Mouse (Mus musculus) lung, adult 2 months (tissue): ENCODE data around the gene Tenm2. TPM values are rescaled to one million over a fixed set of nuclear protein-coding genes. Genes with fewer than 3 reads are reported as not detected.

Source experiments
- DNase-seq: peaks from one replicate; pipeline ENCODE4 v3.0.0; 2022
- H3K4me1 ChIP-seq: fragments of 200-500 bp; 2 replicates; pipeline ENCODE4 v1.6.1; 2011; ENCODE audit warnings: low read length; ENCODE audit not compliant: control insufficient read depth, insufficient read depth
- H3K4me3 ChIP-seq: fragments of 200-500 bp; replicated peaks from 2 replicates; pipeline ENCODE3; 2011; ENCODE audit warnings: low read depth, mild to moderate bottlenecking, control low read depth, low read length; ENCODE audit errors: extremely low read depth
- CTCF ChIP-seq: fragments of 200-500 bp; IDR thresholded peaks from 2 replicates; pipeline ENCODE4 v1.5.1; 2011; ENCODE audit warnings: mild to moderate bottlenecking, low read length, control low read depth; ENCODE audit not compliant: insufficient read depth
- POLR2A ChIP-seq: fragments of 200-500 bp; IDR thresholded peaks from 2 replicates; pipeline ENCODE4 v1.6.1; 2011; ENCODE audit warnings: low read depth, mild to moderate bottlenecking, control low read depth, low read length, borderline replicate concordance; ENCODE audit errors: extremely low read depth
- WGBS: fragments of 180-500 bp; shearing (Covaris S2); methylation state at CpG from one replicate; pipeline ENCODE4 v1.1.7; 2018; 5-methylcytosine and 5-hydroxymethylcytosine counted together
- polyA plus RNA-seq: library from polyadenylated mRNA; depleted of rRNA; stranded (reverse); fragments of >200 nt; gene quantifications from 2 replicates; pipeline ENCODE4 v1.2.3, GENCODE M21; 2012

The Tenm2 gene
- polyA plus RNA-seq, 1 experiment, result 0.36 TPM

- no peaks in the 10 kb centered on the region for H3K4me1 ChIP-seq
- no peak for TF ChIP-seq POLR2A
- TF ChIP-seq CTCF, result no peak
- no peak overlapping the region for H3K4me3 ChIP-seq
- no peak for DNase-seq
- 88% methylated on average over 2 of the region's 2 CpGs for WGBS
Measured at GRCm38 (mm10) chr11:36679361-36679760, 556.4 kb downstream of the Tenm2 start.

- Histone ChIP-seq H3K4me1 (no peaks in the 10 kb centered on the region), H3K4me3 (no peak overlapping the region)
- TF ChIP-seq POLR2A (no peak), CTCF (no peak)
- 45% methylated on average over 2 of the region's 2 CpGs for WGBS
- no peak for DNase-seq
Measured at GRCm38 (mm10) chr11:36678542-36678941, 557.2 kb downstream of the Tenm2 start.

GRCm38 (mm10) chr11:36678057-36678396, 557.7 kb downstream of the Tenm2 start:
- Histone ChIP-seq H3K4me3 (no peak overlapping the region), H3K4me1 (no peaks in the 10 kb centered on the region)
- 9% methylated on average over 10 of the region's 10 CpGs for WGBS

DNA sequence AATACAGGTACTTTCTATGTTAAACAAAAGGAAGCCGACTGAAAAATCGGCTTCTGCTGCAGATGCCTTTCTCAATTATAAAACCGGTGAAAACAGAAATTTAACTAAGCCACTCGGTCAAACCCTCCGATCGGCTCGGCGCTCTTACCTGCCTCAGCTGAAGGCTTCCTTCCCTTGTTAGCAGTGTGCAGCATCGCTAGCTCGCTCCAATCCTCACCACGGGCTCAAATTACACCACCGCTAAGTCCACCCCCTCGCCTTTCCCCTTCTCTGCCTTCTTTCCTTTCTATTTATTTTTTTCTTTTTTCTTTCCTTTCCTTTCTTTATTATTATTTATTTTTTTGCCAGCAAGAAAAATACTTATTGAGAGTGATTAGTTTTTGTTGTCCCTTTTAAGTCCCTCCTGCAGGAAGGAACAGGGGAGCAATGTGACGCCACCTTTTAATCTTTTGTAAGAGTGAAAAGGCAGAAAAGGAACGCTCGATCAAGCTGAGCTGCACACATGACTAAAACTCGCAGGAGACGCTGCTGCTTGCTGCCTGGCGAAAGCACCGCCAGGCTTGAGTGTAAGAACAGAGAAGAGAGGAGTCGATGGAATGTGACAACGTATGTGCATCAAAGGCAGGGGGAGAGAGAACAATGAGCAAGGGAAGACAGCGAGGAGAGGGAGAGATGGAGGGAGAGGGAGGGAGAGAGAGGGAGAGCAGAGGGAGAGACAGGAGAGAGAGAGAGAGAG, 558.3 kb downstream of the Tenm2 start:
- TF ChIP-seq CTCF, result no peak
- TF ChIP-seq POLR2A, result no peak
- Histone ChIP-seq H3K4me1 (no peaks in the 10 kb centered on the region), H3K4me3 (no peak overlapping the region)
- no peak for DNase-seq
- 2% methylated on average over 23 of the region's 23 CpGs for WGBS

More at GRCm38 (mm10) chr11:36678057-36678396, 557.7 kb downstream of the Tenm2 start:
- TF ChIP-seq CTCF (no peak), POLR2A (no peak)
- no peak for DNase-seq

GRCm38 (mm10) chr11:36676446-36677284, 559.1 kb downstream of the Tenm2 start:
- no peak for DNase-seq
- Histone ChIP-seq H3K4me1 (no peaks in the 10 kb centered on the region), H3K4me3 (no peak overlapping the region)
- 47% methylated on average over 16 of the region's 16 CpGs for WGBS
- TF ChIP-seq CTCF (no peak), POLR2A (no peak)

- 85% methylated on average over 4 of the region's 4 CpGs for WGBS
- DNase-seq, result no peak
- TF ChIP-seq CTCF, result no peak
- no peak for TF ChIP-seq POLR2A
- Histone ChIP-seq H3K4me1 (no peaks in the 10 kb centered on the region), H3K4me3 (no peak overlapping the region)
Measured at GRCm38 (mm10) chr11:36674902-36675422, 560.8 kb downstream of the Tenm2 start.

GRCm38 (mm10) chr11:36674141-36674540, 561.6 kb downstream of the Tenm2 start:
- no peak for DNase-seq
- Histone ChIP-seq H3K4me1 (no peaks in the 10 kb centered on the region), H3K4me3 (no peak overlapping the region)
- no peak for TF ChIP-seq CTCF
- no peak for TF ChIP-seq POLR2A
- 53% methylated on average over 5 of the region's 5 CpGs for WGBS

- no peak for DNase-seq
- no peak overlapping the region for H3K4me3 ChIP-seq
- H3K4me1 ChIP-seq, result no peaks in the 10 kb centered on the region
- no peak for TF ChIP-seq CTCF
- 75% methylated on average over 9 of the region's 9 CpGs for WGBS
Measured at GRCm38 (mm10) chr11:36671196-36671595, 564.6 kb downstream of the Tenm2 start.

DNA sequence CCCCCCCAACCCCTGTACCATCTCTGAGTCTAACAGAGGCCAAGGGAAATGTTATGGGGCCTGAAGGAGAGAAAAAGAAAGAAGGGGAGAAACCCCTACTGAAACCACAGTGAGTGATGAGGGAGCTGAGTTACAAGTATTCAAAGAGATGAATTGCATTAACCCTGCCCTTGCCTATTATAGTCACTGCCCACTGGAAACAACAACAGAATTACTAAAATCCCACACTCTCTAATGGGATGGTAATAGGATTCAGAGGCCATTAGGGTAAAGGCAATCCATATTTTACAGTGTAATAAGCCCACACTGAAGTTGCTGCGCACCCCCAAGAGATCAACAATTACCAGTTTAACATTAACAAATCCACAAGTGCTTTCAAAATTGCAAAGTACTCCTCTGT, 571.7 kb downstream of the Tenm2 start:
- Histone ChIP-seq H3K4me1 (no peaks in the 10 kb centered on the region), H3K4me3 (no peak overlapping the region)
- no peak for DNase-seq
- 81% methylated on average over 1 of the region's 1 CpGs for WGBS
- TF ChIP-seq CTCF (no peak), POLR2A (no peak)
